Mouse (Mus musculus) lung, embryonic 16.5 days (tissue): ENCODE measurements at regions not wholly inside any gene's neighbourhood (a gene's known extent, or its start where the extent isn't known, plus 50 kb on each side); places are given as distances from the start of the nearest gene placed in this dataset.

ENCODE experiments used
- ATAC-seq: fragments of 200-750 bp; cut with Nextera tagmentation; 2 replicates; pipeline ENCODE4 v1.8.0; 2017; ENCODE audit warnings: low read depth, mild to moderate bottlenecking, moderate library complexity
- H3K27ac ChIP-seq: fragments of 300-500 bp; sonication (generic); 2 replicates; pipeline ENCODE4 v1.5.1; 2014; ENCODE audit warnings: mild to moderate bottlenecking, control low read depth, low read length
- H3K27me3 ChIP-seq: fragments of 300-500 bp; sonication (generic); 2 replicates; pipeline ENCODE4 v1.6.1; 2014; ENCODE audit warnings: low read depth, low read length, mixed read lengths; ENCODE audit not compliant: control insufficient read depth, insufficient read depth
- H3K36me3 ChIP-seq: fragments of 300-500 bp; sonication (generic); 2 replicates; pipeline ENCODE4 v1.6.1; 2014; ENCODE audit warnings: low read length; ENCODE audit not compliant: control insufficient read depth, insufficient read depth
- H3K4me1 ChIP-seq: fragments of 300-500 bp; sonication (generic); replicated peaks from 2 replicates; pipeline ENCODE4 v1.6.1; 2014; ENCODE audit warnings: low read length, mixed read lengths; ENCODE audit not compliant: control insufficient read depth, insufficient read depth
- H3K4me2 ChIP-seq: fragments of 300-500 bp; sonication (generic); 2 replicates; pipeline ENCODE4 v1.6.1; 2014; ENCODE audit warnings: low read depth, low read length, control low read depth
- H3K4me3 ChIP-seq: fragments of 300-500 bp; sonication (generic); 2 replicates; pipeline ENCODE4 v1.5.1; 2014; ENCODE audit warnings: mild to moderate bottlenecking, low read length, control low read depth
- H3K9ac ChIP-seq: fragments of 300-500 bp; sonication (generic); 2 replicates; pipeline ENCODE4 v1.6.1; 2014; ENCODE audit warnings: low read length, control low read depth
- H3K9me3 ChIP-seq: fragments of 300-500 bp; sonication (generic); 2 replicates; pipeline ENCODE4 v1.6.1; 2016; ENCODE audit warnings: low read length; ENCODE audit not compliant: control insufficient read depth
- WGBS: fragments of 180-500 bp; shearing (Covaris S2); extraction: QIAGEN DNeasy Blood & Tissue Kit; methylation state at CpG from one replicate; pipeline ENCODE4 v1.1.7; 2014; 5-methylcytosine and 5-hydroxymethylcytosine counted together

GRCm38 (mm10) chr9:46735664-46736067 lies 262.9 kb upstream of the Gm4791 start:
- Histone ChIP-seq H3K4me2 (no peak overlapping the region), H3K4me3 (no peak overlapping the region), H3K27ac (no peak overlapping the region), H3K27me3 (peaks cover 2% of the 10 kb centered on the region; the same call in 1 of the 2 replicates), H3K36me3 (no peaks in the 10 kb centered on the region), H3K9ac (no peak overlapping the region), H3K9me3 (no peaks in the 10 kb centered on the region), H3K4me1 (peaks cover 3% of the 10 kb centered on the region; the same call in 1 of the 2 replicates)
- 5% methylated on average over 4 of the region's 4 CpGs for WGBS
- peak; percentile 69; the same call in 1 of the 2 replicates for ATAC-seq

GRCm38 (mm10) chr9:46728465-46728864 lies 270.1 kb upstream of the Gm4791 start:
- H3K4me1 ChIP-seq = no peaks in the 10 kb centered on the region
- H3K9ac ChIP-seq = no peak overlapping the region
- WGBS = 27% methylated on average over 5 of the region's 5 CpGs
- H3K27me3 ChIP-seq = peaks cover 2% of the 10 kb centered on the region; the same call in 1 of the 2 replicates
- no peaks in the 10 kb centered on the region for H3K36me3 ChIP-seq
- no peak overlapping the region for H3K27ac ChIP-seq
- no peak overlapping the region for H3K4me3 ChIP-seq
- ATAC-seq = no peak
- H3K9me3 ChIP-seq = no peaks in the 10 kb centered on the region
- H3K4me2 ChIP-seq = no peak overlapping the region

- no peaks in the 10 kb centered on the region for H3K9me3 ChIP-seq
- 81% methylated on average over 5 of the region's 5 CpGs for WGBS
Measured at GRCm38 (mm10) chr9:46724231-46724630, 274.3 kb upstream of the Gm4791 start.

GRCm38 (mm10) chr9:46713415-46713814 lies 285.1 kb upstream of the Gm4791 start:
- Histone ChIP-seq H3K27me3 (no peaks in the 10 kb centered on the region), H3K4me2 (no peak overlapping the region), H3K9me3 (no peaks in the 10 kb centered on the region), H3K27ac (no peak overlapping the region), H3K9ac (no peak overlapping the region), H3K4me3 (no peak overlapping the region), H3K4me1 (no peaks in the 10 kb centered on the region), H3K36me3 (no peaks in the 10 kb centered on the region)
- WGBS = 85% methylated on average over 10 of the region's 10 CpGs
- no peak for ATAC-seq

More at GRCm38 (mm10) chr9:46724231-46724630, 274.3 kb upstream of the Gm4791 start:
- Histone ChIP-seq H3K4me1 (no peaks in the 10 kb centered on the region), H3K36me3 (no peaks in the 10 kb centered on the region), H3K4me3 (no peak overlapping the region), H3K9ac (no peak overlapping the region), H3K27ac (no peak overlapping the region), H3K27me3 (no peaks in the 10 kb centered on the region), H3K4me2 (no peak overlapping the region)
- no peak for ATAC-seq

- Histone ChIP-seq H3K27me3 (no peaks in the 10 kb centered on the region), H3K9ac (no peak overlapping the region), H3K4me3 (no peak overlapping the region), H3K27ac (no peak overlapping the region), H3K4me1 (no peaks in the 10 kb centered on the region), H3K4me2 (no peak overlapping the region), H3K36me3 (no peaks in the 10 kb centered on the region), H3K9me3 (no peaks in the 10 kb centered on the region)
- 56% methylated on average over 10 of the region's 10 CpGs for WGBS
- ATAC-seq = no peak
Measured at GRCm38 (mm10) chr9:46704151-46704905, 294.2 kb upstream of the Gm4791 start.

- no peak overlapping the region for H3K27ac ChIP-seq
- H3K9me3 ChIP-seq = no peaks in the 10 kb centered on the region
- 59% methylated on average over 8 of the region's 8 CpGs for WGBS
- no peaks in the 10 kb centered on the region for H3K27me3 ChIP-seq
- no peaks in the 10 kb centered on the region for H3K36me3 ChIP-seq
- no peaks in the 10 kb centered on the region for H3K4me1 ChIP-seq
- no peak for ATAC-seq
- H3K4me3 ChIP-seq = no peak overlapping the region
- H3K9ac ChIP-seq = no peak overlapping the region
- no peak overlapping the region for H3K4me2 ChIP-seq
Measured at GRCm38 (mm10) chr9:46703674-46704073, 294.9 kb upstream of the Gm4791 start.

GRCm38 (mm10) chr9:46702901-46703636 lies 295.5 kb upstream of the Gm4791 start:
- ATAC-seq = no peak
- no peaks in the 10 kb centered on the region for H3K36me3 ChIP-seq
- no peak overlapping the region for H3K4me2 ChIP-seq
- no peaks in the 10 kb centered on the region for H3K4me1 ChIP-seq
- 46% methylated on average over 13 of the region's 13 CpGs for WGBS
- no peak overlapping the region for H3K4me3 ChIP-seq
- no peaks in the 10 kb centered on the region for H3K9me3 ChIP-seq
- no peak overlapping the region for H3K27ac ChIP-seq
- H3K27me3 ChIP-seq = no peaks in the 10 kb centered on the region
- H3K9ac ChIP-seq = no peak overlapping the region

GRCm38 (mm10) chr9:46702053-46702900 lies 296.3 kb upstream of the Gm4791 start:
- 40% methylated on average over 16 of the region's 16 CpGs for WGBS
- no peak for ATAC-seq
- no peaks in the 10 kb centered on the region for H3K36me3 ChIP-seq
- H3K4me1 ChIP-seq = no peaks in the 10 kb centered on the region
- no peak overlapping the region for H3K4me3 ChIP-seq
- no peak overlapping the region for H3K4me2 ChIP-seq
- no peaks in the 10 kb centered on the region for H3K9me3 ChIP-seq
- no peak overlapping the region for H3K9ac ChIP-seq
- no peaks in the 10 kb centered on the region for H3K27me3 ChIP-seq
- no peak overlapping the region for H3K27ac ChIP-seq

- Histone ChIP-seq H3K27ac (no peak overlapping the region), H3K36me3 (no peaks in the 10 kb centered on the region), H3K27me3 (no peaks in the 10 kb centered on the region), H3K4me3 (no peak overlapping the region), H3K9ac (no peak overlapping the region), H3K4me2 (no peak overlapping the region), H3K9me3 (no peaks in the 10 kb centered on the region), H3K4me1 (no peaks in the 10 kb centered on the region)
- ATAC-seq = no peak
- WGBS = 70% methylated on average over 2 of the region's 2 CpGs
Measured at GRCm38 (mm10) chr9:46696171-46696570, 302.4 kb upstream of the Gm4791 start.
